Mouse (Mus musculus): ENCODE data around the gene Dock7.
"Not testable (repeated sequence)": the region's sequence is repeated elsewhere in the genome, so short reads cannot be mapped to it uniquely, and the experiment has no call there.

Gene Dock7

DNA sequence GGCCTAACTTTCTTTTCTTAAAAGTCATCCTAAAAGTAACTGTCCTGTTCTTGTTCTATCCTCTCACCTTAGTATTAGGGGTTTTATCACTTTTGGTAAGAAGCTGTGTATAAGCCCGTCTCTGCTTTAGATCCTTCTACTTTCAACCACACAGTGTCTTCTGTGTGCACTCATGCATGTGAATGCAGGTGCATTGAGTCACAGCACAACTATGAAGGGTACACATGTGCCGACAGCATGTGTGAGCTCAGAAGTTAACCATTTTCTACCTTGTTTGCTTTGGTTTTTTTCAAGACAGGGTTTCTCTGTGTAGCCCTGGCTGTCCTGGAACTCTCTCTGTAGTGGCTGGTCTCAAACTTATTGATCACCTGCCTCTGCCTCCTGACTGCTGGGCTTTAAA lies 114.4 kb downstream of the Dock7 start:
- no peak for DNase-seq (ENCODE audit: low read depth, low spot score)

DNA sequence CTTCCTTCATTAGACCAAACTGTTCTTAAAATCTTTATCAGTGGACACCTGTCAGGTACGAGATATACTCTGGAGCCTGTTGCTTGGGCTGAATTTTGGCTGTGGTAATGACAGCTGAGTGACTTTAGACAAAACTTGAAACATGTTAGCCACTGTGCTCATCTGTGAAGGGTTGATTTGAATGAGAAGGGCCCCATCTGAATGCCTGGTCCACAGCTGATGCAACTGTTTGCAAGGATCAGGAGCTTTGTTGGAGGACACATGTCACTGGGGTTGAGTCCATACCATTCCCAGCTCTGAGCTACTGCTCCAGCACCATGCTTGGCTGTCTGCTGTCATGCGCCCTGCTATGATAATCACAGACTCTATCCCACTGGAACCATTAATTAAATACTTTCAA lies 115.1 kb downstream of the Dock7 start:
- no peak for DNase-seq (ENCODE audit: low read depth, low spot score)

DNA sequence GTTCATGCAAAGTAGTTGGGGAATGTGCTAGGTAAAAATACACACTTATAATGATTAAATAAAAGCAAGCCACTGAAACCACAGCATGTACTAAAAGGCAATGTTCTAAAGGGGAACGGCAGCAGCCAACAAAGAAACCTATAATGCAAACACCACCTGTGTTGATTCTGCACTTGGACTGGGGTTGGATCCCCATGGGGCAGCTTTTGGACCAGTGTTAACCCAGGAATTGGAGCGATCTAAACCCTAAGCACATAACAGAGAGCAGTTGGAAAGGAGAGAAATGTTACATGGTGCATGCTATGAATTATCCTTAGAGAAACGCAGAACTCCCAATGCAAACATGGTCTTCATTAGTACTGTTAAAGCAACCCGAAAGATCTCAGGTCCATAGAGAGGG lies 127.2 kb downstream of the Dock7 start:
- no peak for DNase-seq (ENCODE audit: low read depth, low spot score)

DNA sequence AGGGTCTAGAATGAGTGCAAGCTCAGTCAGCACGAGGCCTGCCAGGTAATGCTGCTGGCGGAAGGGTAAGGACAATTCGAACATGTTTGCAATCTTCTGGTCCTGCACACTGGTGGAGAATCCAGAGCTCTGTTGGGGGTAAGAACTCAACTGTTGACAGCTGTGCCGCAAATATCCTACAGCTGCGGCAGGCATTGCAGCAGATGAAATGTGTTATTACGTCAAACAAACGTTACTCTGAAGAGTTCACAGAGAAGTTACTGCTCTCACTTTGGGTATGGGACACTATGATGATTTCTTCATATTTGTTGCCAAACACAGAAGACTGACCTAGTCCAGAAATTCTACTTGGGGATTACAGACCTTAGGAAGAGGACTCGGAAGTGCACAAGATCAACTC lies 136.0 kb downstream of the Dock7 start:
- no peak for DNase-seq (ENCODE audit: low read depth, low spot score)

DNA sequence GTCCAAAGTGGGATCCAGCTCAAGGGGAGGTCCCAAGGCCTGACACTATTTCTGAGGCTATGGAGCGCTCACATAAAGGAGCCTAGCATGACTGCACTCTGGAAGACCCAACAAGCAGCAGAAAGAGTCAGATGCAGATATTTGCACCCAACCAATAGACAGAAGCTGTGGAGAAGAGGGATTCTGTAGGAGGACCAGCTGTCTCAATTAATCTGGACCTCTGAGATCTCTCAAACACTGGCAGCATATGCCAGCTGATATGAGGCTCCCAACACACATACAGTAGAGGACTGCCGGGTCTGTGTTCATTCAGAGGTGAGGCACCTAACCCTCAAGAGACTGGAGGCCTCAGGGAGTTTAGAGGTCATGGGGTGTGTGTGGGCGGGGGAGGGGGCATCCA lies 140.7 kb downstream of the Dock7 start:
- not testable (repeated sequence) for DNase-seq (ENCODE audit: low read depth, low spot score)

DNA sequence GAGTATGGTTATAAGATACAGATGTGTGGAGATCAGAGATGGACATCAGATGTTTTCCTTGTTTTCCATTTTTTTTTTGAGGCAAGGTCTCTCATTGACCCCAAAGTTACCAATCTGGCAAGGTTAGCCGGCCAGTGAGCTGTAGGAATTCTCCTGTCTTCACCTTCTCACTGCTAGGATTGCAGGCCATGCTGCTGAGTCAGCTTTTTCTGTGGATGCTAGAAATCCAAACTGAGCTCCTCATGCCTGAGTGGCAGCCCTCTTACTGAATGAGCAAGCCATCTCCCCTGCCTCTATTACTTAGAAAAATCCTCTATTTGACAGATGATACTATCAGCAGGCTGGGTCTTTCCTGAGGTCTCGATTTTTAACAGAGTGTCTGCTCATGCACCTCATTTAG lies 142.0 kb downstream of the Dock7 start:
- no peak for DNase-seq (ENCODE audit: low read depth, low spot score)

DNA sequence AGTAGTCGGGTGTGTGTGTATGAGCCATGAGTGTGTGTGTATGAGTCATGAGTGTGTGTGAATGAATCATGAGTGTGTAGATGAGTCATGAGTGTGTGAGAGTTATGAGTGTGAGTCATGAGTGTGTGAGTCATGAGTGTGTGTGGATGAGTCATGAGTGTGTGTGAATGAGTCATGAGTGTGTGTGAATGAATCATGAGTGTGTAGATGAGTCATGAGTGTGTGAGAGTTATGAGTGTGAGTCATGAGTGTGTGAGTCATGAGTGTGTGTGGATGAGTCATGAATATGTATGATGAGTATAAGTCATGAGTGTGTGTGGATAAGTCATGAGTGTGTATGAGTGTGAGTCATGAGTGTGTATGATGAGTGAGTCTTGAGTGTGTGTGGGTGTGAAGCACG lies 142.4 kb downstream of the Dock7 start:
- not testable (repeated sequence) for DNase-seq (ENCODE audit: low read depth, low spot score)

DNA sequence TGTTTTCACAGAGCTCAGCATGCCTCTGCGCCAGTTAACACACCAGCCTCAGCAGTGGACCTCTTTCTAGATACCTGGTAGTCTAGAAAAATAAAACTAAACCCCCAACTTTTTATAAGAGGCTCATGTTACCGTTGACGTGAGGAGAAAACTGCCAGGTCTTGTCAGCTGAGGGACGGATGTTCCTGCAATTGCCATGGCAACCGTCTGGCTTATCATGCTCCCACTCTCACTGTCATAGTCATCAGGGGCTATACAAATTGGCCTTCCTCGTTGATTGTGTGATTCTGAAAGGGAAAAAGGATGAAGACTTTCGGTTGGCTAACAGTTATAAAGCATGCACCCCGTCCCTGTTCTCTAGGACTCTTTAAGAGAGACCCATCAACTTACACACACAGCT lies 145.0 kb downstream of the Dock7 start:
- no peak for DNase-seq (ENCODE audit: low read depth, low spot score)

DNA sequence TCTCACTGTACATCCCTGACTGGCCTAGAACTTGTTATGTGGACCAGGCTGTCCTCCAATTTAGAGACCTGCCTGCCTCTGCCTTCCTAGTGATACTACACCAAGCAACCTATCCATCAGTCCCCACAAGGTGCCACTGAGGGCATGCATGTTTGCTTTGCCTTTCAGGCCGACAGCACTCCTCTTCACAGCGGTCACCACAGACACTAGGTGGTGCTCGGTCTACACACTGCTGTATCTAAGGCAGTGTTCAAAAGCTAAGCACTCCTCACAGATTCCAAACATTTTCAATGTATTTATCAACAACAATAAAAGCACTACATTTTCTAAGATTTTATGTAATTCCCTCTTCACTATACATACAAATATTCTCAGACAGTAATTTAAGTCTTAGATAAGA lies 150.8 kb downstream of the Dock7 start:
- DNase-seq (ENCODE audit: low read depth, low spot score), result no peak

DNA sequence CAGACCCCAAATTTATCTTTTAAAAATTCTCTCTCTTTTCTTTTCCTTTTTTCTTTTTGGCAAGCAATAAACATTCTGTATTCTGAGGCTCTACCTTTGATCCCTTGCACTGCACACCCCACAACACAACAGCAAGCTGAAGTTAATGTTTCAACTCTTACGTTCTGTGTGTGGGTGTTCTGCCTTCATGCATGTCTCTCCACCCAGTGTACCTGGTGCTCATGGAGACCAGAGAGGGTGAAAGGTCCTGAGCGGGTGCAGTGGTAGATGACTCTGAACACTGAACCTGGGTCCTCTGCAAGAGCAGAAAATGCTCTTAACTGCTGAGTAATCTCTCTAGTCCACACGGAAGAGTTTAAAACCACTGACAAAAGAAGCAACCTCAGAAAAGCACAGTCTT lies 160.5 kb downstream of the Dock7 start:
- no peak for DNase-seq (ENCODE audit: low read depth, low spot score)

DNA sequence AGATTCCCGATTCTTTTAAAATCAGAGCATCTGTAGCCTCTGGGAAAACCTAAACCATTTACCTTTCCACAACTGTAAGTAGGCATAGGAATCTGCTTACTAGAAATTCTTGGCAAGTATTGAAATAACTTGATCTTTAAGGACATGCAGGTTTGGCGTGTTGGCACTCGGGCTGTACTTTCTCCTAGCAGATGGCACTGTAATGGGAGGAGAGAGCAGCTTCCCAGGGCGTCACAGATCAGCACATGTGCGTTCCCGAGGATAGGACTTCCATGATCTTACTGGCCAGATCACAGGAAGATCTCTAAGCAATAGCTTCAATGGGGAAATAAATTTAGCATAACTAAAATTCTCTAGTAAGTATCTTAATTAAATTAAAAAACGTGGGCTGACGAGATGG lies 164.7 kb downstream of the Dock7 start:
- DNase-seq (ENCODE audit: low read depth, low spot score), result no peak

DNA sequence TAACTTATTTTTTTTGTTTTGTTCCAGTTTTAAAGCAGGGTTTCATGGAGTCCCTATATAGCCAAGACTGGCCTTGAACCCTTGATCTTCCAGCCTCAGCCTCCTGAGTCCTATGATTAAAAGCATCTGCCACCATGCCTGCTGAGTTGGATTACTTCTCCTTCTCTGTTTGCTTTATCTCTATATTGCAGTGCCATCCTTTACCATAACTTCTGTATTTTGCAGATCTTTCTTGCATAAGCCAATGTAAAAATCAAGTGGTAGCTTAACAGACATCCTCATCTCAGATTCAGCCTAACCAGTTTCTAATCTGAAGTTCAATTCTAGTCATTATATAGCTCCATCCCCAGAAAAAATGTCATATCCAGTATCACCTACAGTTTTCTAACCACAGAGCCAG lies 170.2 kb downstream of the Dock7 start:
- no peak for DNase-seq (ENCODE audit: low read depth, low spot score)

DNA sequence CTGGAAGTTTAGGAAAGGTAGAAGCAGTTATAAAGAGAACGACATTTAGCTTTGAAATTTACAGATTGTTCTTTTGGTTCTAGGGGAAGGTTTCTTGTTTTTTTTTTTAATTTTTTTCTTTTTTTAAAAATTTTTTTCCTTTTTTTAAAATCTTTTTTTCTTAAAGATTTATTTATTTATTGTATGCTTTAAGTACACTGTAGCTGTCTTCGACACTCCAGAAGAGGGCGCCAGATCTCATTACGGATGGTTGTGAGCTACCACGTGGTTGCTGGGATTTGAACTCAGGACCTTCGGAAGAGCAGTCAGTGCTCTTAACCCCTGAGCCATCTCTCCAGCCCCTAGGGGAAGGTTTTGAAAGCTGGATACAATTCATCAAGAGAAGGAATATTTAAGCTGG lies 182.5 kb downstream of the Dock7 start:
- not testable (repeated sequence) for DNase-seq (ENCODE audit: low read depth, low spot score)

DNA sequence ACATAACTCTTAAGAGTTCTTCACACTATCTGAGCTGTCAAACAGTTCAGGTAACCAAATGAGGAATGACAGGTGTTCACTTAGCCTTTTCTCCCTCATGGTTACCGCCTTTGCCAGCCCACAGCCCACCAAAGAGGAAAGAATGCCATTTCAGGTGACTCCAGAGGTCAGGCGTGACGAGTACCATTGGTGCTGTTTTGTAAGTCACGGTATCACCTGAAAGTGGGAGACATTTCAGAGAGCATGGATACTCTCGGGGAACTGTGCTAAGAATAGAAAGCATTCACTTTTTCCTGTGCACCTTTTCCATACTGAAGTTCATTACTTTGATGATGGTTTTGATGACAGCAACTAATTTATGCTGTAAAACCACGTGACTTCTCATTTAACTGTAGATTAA lies 184.7 kb downstream of the Dock7 start:
- DNase-seq (ENCODE audit: low read depth, low spot score), result no peak

DNA sequence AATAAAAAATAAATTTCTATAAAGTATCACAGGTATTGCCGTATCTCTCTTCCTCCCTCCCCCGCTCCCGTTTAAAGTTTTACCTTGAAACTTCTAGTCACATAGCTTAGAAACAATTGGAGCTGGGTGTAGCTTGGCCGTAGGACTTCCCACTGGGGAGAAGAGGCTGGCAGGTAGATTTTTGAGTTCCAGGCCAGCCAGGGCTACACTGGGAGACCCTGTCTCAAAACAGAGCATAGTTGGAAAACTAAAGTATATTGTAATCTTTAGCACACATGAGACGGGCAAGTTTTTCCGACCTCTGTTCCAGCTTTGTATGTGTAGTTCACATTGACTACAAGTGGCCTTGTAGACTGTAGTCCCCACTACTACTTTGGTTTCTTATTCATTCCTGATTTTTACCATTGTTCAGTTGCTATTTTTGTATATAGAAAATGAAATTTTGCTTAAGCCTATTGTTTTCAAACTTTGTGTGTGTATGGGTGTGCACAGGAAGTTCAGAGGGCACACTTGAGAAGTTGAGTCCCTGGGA lies 195.4 kb downstream of the Dock7 start:
- no peak for DNase-seq (ENCODE audit: low read depth, low spot score)

DNA sequence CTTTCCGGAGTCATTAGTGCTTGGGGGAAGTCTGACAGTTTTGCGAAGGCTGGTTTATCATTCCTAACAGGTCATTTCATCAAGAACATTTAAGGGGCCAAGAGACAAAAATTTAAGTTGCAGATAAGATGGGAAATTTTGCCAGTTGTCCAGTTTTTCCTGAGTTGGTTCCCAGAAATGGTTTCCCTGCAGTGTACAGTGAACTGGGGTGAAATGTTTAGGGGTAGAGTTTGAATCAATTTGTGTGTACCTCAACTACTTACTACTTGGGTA lies 195.9 kb downstream of the Dock7 start:
- no peak for DNase-seq (ENCODE audit: low read depth, low spot score)

DNA sequence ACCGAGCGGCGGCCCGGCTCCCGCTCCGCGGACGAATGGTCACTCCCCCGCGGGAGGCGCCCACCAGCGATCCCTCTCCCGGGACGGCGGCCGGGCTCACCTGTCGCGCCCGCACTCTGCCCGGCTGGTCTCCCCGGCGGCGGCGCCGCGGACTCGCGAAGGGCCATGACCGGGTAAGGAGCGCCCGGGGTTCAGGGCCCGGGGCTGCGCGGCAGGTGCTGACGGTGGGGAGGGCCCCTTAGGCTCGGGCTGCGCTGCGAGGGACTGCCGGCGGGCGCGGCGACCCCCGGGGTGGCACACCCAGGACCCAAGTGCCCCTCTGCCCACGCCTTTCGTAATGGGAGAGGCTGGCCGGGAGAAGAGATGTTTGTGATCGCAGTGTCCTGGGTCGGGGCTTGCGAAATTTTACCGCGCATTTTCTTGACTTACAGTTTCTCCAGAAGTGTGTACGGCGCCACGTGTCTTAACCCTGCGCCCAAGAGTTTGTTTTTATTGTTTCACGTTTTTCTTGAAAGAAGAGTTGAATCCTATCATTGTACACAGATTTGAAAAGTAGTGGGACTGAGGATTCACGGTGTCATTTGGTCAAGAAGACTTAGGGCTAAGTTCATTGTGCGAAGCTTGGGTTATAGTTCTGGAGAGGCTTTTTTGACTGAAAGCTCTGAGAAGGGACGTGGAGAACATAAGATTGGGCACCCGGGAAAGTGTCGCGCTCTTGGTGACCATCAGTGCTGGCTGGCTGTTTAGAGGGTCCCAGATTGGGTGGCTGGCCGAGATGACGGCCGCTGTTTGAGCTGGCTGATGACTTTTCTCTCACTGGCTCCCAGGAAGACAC lies 196.4 kb downstream of the Dock7 start:
- peak; percentile 61 for DNase-seq (ENCODE audit: low read depth, low spot score)

DNA sequence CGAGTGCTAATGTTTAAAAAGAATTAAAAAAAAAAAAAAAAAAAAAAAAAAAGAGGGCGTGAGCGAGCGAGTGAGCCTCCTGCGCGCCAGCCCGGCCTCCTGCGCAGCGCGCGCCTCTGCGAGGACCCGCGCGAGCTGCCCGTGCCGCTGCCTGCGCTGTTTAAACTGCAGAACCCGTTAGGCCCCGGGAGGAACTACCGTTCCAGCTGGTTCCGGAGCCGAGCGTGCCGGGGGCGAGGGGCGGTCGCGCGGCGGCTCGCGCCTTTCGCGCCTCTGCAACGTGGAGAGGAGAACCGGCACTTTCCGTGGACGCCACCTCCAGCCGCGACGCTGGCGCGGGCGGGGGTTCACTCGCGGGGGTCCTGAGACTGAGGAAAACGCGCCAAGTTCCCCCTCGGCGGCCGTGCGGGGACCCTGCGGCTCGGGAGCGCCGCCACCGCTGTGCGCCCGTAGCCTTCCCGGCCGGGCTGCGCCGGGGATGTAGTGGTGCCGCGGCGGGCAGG lies 197.1 kb downstream of the Dock7 start, which contains the start of gene Usp1:
Gene Usp1 (plus strand): TSS at position 243 of the 503 bp plus-strand sequence.
- DNase-seq (ENCODE audit: low read depth, low spot score), result no peak

DNA sequence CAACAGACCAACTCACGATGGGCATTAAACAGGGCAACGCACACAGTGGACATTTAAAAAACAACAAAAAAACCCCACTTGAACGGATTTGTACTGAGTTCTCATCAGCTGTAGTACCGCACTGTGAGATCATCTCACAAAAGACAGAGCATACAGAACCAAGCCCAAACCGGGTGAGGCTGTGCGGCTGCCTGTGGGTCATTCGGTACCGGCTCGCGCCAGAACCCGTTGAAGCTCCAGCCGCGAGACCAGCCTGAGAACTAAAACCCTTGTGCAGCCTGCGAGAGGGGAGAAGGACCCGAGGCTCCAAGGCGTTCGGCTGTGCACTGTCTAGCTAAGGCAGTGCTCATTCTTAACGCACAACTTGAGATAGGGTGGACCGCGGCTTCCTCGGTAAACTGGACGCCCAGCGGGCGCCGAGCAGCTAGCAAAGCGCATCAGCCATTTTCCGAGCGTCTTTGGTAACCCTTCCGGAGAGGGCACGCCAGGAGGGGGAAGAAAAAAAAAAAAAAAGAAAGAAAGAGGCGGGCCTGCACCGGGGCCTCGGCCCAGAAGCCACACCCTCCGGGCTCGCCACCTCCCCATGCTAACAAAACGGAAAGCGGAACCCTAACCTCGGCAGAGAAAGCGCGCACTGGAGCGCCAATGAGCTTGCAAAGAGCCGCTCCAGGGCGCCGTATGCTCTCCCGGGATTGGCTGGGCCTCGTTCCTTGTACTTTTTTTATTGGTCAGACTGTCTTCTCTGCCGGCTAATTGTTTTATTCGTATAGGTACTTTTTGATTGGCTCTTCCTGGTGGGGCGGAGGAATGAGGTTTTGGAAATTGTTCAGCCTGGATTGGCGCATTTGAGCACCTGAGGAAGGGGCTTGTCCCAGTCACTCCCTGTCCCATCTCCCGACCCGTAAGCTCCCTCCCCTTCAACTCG lies 197.8 kb downstream of the Dock7 start:
- DNase-seq (ENCODE audit: low read depth, low spot score), result peak; percentile 100

DNA sequence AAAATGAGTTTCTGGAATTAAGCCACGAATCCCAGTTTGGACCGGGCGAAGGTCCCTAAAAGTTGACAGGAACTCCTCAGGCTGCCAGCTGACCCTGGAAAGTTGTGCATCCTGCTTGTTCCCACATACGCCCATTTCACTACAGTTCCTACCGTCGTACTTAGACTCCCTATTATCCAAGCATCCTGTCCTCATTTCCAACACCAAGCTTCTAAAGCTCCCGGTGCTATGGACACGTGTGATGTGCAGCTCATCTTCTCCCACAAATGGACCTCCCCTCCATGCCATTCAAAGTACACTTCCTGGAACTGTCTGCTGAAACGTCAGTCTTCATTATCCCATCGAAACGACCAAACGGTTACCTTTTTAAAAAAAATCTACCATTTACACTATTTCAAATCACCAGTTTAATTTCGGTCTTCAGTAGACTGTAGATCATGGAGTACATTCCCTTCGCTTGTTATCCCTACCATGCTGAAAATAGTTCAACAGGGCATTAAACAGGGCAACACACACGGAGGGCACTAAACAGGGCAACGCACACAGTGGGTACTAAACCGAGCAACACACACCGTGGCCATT lies 198.6 kb downstream of the Dock7 start:
- peak; percentile 33 for DNase-seq (ENCODE audit: low read depth, low spot score)

DNA sequence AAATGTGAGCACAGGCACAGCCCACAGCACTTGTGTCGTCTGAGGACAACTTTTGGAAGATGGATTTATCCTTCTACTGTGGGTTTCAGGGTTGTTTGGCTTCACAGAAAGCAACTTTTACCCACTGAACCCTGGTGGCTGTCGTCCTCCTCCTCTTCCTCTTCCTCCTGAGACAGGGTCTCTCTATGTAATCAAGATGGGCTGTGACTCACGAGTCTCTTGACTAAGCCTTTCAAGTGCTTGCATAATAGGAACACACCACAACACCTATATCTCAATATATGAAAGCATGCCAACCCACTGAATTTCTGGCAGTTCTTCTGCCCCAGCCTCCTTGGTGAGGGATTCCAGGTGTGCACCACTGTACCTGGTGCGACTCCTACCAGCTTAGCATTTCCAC lies 199.8 kb downstream of the Dock7 start:
- no peak for DNase-seq (ENCODE audit: low read depth, low spot score)

DNA sequence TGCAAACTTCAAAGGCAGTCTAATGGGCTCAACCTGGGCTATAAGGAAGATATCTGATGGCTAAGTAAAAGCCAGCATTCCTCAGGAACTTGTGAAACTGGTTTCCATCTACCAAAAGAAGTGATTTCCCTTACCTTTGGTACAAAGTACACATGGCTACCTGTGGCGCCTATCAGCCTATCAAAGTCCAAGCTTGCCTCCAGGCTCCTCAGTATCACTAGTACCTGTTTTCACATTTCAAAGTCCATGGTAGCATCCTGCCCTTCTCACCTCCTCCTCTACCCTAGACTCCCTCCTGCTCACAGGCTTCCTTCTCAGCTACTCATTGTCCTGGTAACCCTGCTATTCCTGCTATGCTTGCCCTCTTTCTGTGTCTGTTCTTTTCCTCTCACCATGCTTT lies 202.5 kb downstream of the Dock7 start:
- DNase-seq (ENCODE audit: low read depth, low spot score), result no peak

All from CD4-positive helper T cell, adult 2 months (primary cell).